Mouse (Mus musculus) neural tube, embryonic 15.5 days (tissue): ENCODE results near the gene Spcs3. TPM values are rescaled to one million over a fixed set of nuclear protein-coding genes. Genes with fewer than 3 reads are reported as not detected.

Source experiments
- polyA plus RNA-seq: library from polyadenylated mRNA; unstranded; fragments of >200 nt; fragmentation: Nextera tagmentation; extraction: Ambion mirVana; gene quantifications from 2 replicates; pipeline ENCODE4 v1.2.1, GENCODE M21; 2015

Spcs3 gene
- polyA plus RNA-seq, 1 experiment from 2014 or later, result 44.6 TPM

Other genes with a start within 250 kb of the Spcs3 start
- gene Asb5, start 418 bp downstream of the Spcs3 start, polyA plus RNA-seq, result 3.9 and 7.3 TPM in 2 replicates
- gene Spata4, start 70.8 kb upstream of the Spcs3 start, polyA plus RNA-seq, result 0.34 TPM in 1 of 2 replicates, not detected in the other